Comparison of ENCODE assay signal across 8 mouse cellular contexts in the genomic region with DNA sequence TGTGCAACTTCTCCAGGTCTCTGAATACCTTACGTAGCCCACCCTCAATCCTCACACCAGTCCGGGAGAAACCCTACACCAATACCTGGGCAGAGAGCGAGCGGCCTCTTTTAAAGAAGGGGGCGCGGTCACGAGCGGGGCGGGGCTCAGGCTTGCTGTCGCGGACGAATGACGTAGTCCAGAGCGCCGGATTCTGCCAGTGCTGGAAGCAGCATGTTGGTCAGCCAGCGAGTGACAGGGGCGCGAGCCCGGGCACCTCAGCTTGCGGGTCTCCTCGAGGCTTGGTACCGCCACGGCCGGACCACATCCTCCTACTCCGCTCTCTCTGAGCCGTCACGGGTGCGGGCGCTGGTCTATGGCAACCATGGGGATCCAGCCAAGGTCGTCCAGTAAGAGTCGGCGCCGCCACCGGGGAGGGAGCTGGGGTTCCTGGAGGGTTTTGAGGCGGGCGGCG. TPM values are rescaled to one million over a fixed set of nuclear protein-coding genes. Genes with fewer than 3 reads are reported as not detected.
DNase-seq lines count a peak whose midpoint lies in the region; ATAC-seq lines count a peak whose summit lies in the region.

A gene (plus strand): TSS at position 181 of the 454 bp plus-strand sequence.

- 0 out of 2 replicates have a peak, but pooled peaks cover 7% of the 10 kb centered on the region for H3K36me3 ChIP-seq in intestine, embryonic 14.5 days (ENCODE audit: control insufficient read depth, insufficient read depth, low read length)

- intact Hi-C loops in left cerebral cortex, postnatal 14 days (cut with DNase I) = no loop called here

- H3K4me1 ChIP-seq in intestine, embryonic 14.5 days (replicated peaks; ENCODE audit: control insufficient read depth, insufficient read depth, low read length) = peaks cover 10% of the 10 kb centered on the region

- no peak within 1 kb of the TSS for H3K27ac ChIP-seq in intestine, embryonic 14.5 days (ENCODE audit: low read depth)

- peak within 1 kb of the TSS; percentile 65 for H3K9ac ChIP-seq in intestine, embryonic 14.5 days (ENCODE audit: low read length)

- peaks cover 6% of the 10 kb centered on the region; the same call in 1 of the 2 replicates for H3K27me3 ChIP-seq in intestine, embryonic 14.5 days (replicated peaks; ENCODE audit: control insufficient read depth, insufficient read depth, low read length)

- under 1% methylated on average over 37 of the region's 37 CpGs for WGBS in intestine, embryonic 14.5 days

- no peaks in the 10 kb centered on the region for H3K9me3 ChIP-seq in intestine, embryonic 14.5 days (ENCODE audit: control insufficient read depth, low read length)

- ATAC-seq in intestine, embryonic 14.5 days (replicated peaks; ENCODE audit: low FRiP score, low TSS enrichment, low read depth) = peak; percentile 81

- peak; percentile 92 to 98 for DNase-seq in adrenal gland, adult (ENCODE audit: inconsistent age in 2 of 2, low spot score in 1 of 2)
- DNase-seq in embryo, embryonic 10.5 days (ENCODE audit: low spot score) = peak; percentile 95
- peak; percentile 83 for DNase-seq in gastrocnemius, postnatal 25 days
- peak; percentile 99 for DNase-seq in intestine, embryonic 14.5 days (ENCODE audit: low spot score)
- DNase-seq in left cerebral cortex, postnatal 14 days (ENCODE audit: low spot score in 2 of 2) = peak; percentile 92 to 96
- peak; percentile 93 for DNase-seq in mesoderm, embryonic 11.5 days (ENCODE audit: low read depth, low spot score)
- DNase-seq in right cerebral cortex, postnatal 36 days (ENCODE audit: low spot score in 2 of 2) = peak; percentile 91 to 92
- DNase-seq in yolk sac, embryonic 10.5 days (ENCODE audit: low spot score) = peak; percentile 90

- peak within 1 kb of the TSS; percentile 90 for H3K4me2 ChIP-seq in intestine, embryonic 14.5 days (ENCODE audit: low read length)

- peak within 1 kb of the TSS; percentile 96 for H3K4me3 ChIP-seq in intestine, embryonic 14.5 days (ENCODE audit: low read depth, low read length)

RNA-seq across cellular contexts. Expression of the gene that starts here (rescaled TPM):
- 10 to 100 TPM; 24.0 to 24.6 TPM for total RNA-seq in gastrocnemius, postnatal 25 days (2021)
- polyA plus RNA-seq in intestine, embryonic 14.5 days (2014; fragmentation: Nextera tagmentation; extraction: Ambion mirVana) = 59.3 and 62.3 TPM in 2 replicates
- 10 to 100 TPM; 31.6 to 34.7 TPM for total RNA-seq in left cerebral cortex, postnatal 14 days (2021)
